Mouse (Mus musculus) intestine, embryonic 14.5 days (tissue): Measurements from ENCODE around the gene Hoxd13. TPM values are rescaled to one million over a fixed set of nuclear protein-coding genes. Genes with fewer than 3 reads are reported as not detected.

Experiments used
- ATAC-seq: fragments of 200-750 bp; cut with Nextera tagmentation; replicated peaks from 2 replicates; pipeline ENCODE4 v1.8.0; 2017; ENCODE audit warnings: low read depth, moderate number of reproducible peaks, moderate TSS enrichment, moderate library complexity; ENCODE audit not compliant: low FRiP score, low TSS enrichment
- DNase-seq: peaks from one replicate; pipeline ENCODE4 v3.0.0-alpha.2; 2018; ENCODE audit warnings: low spot score
- H3K27ac ChIP-seq: fragments of 300-500 bp; sonication (generic); 2 replicates; pipeline ENCODE4 v1.5.1; 2014; ENCODE audit warnings: low read depth, mild to moderate bottlenecking, control low read depth
- H3K27me3 ChIP-seq: fragments of 300-500 bp; sonication (generic); replicated peaks from 2 replicates; pipeline ENCODE4 v1.6.1; 2014; ENCODE audit warnings: low read length, control low read depth; ENCODE audit not compliant: control insufficient read depth, insufficient read depth
- H3K36me3 ChIP-seq: fragments of 300-500 bp; sonication (generic); 2 replicates; pipeline ENCODE4 v1.6.1; 2014; ENCODE audit warnings: low read length, control low read depth; ENCODE audit not compliant: control insufficient read depth, insufficient read depth
- H3K4me1 ChIP-seq: fragments of 300-500 bp; sonication (generic); replicated peaks from 2 replicates; pipeline ENCODE4 v1.6.1; 2014; ENCODE audit warnings: low read length, control low read depth, mixed read lengths; ENCODE audit not compliant: control insufficient read depth, insufficient read depth
- H3K4me2 ChIP-seq: fragments of 300-500 bp; sonication (generic); 2 replicates; pipeline ENCODE4 v1.6.1; 2014; ENCODE audit warnings: low read length
- H3K4me3 ChIP-seq: fragments of 300-500 bp; sonication (generic); 2 replicates; pipeline ENCODE4 v1.5.1; 2014; ENCODE audit warnings: low read depth, low read length, control low read depth, mixed read lengths
- H3K9ac ChIP-seq: fragments of 300-500 bp; sonication (generic); 2 replicates; pipeline ENCODE4 v1.6.1; 2014; ENCODE audit warnings: mild to moderate bottlenecking, low read length
- H3K9me3 ChIP-seq: fragments of 300-500 bp; sonication (generic); 2 replicates; pipeline ENCODE4 v1.6.1; 2016; ENCODE audit warnings: low read length, control low read depth; ENCODE audit not compliant: control insufficient read depth
- WGBS: fragments of 180-500 bp; shearing (Covaris S2); extraction: QIAGEN DNeasy Blood & Tissue Kit; methylation state at CpG from one replicate; pipeline ENCODE4 v1.1.7; 2014; 5-methylcytosine and 5-hydroxymethylcytosine counted together
- polyA plus RNA-seq: library from polyadenylated mRNA; unstranded; fragments of >200 nt; fragmentation: Nextera tagmentation; extraction: Ambion mirVana; gene quantifications from 2 replicates; pipeline ENCODE4 v1.2.1, GENCODE M21; 2014

Gene Hoxd13
- polyA plus RNA-seq, 1 experiment from 2014 or later, result not detected

- no peaks in the 10 kb centered on the region for H3K9me3 ChIP-seq
- H3K36me3 ChIP-seq, result no peaks in the 10 kb centered on the region
- ATAC-seq, result no peak
- WGBS, result 21% methylated on average over 5 of the region's 5 CpGs
- peaks cover 78% of the 10 kb centered on the region for H3K27me3 ChIP-seq
- H3K4me2 ChIP-seq, result no peak overlapping the region
- H3K9ac ChIP-seq, result no peak overlapping the region
- no peaks in the 10 kb centered on the region for H3K4me1 ChIP-seq
- peak; percentile 59 for DNase-seq
- H3K27ac ChIP-seq, result no peak overlapping the region
- no peak overlapping the region for H3K4me3 ChIP-seq
These were observed 41.6 kb downstream of the Hoxd13 start for GRCm38 (mm10) chr2:74709465-74710419.

- Histone ChIP-seq H3K4me3 (peak overlapping the region; percentile 59), H3K9ac (no peak overlapping the region; the same call in 1 of the 2 replicates), H3K4me1 (0 out of 2 replicates have a peak, but pooled peaks cover 3% of the 10 kb centered on the region), H3K27me3 (peaks cover 74% of the 10 kb centered on the region), H3K36me3 (no peaks in the 10 kb centered on the region), H3K9me3 (no peaks in the 10 kb centered on the region), H3K27ac (no peak overlapping the region; the same call in 1 of the 2 replicates), H3K4me2 (peak overlapping the region; percentile 62)
- ATAC-seq, result no peak
- 2% methylated on average over 16 of the region's 16 CpGs for WGBS
- DNase-seq, result no peak
These were observed 42.9 kb downstream of the Hoxd13 start for GRCm38 (mm10) chr2:74710929-74711543.

GRCm38 (mm10) chr2:74711721-74712621 is 43.9 kb downstream of the Hoxd13 start, which contains the start of the genes Hoxd3 and Hoxd4:
Gene Hoxd3 (plus strand): TSS chr2:74711927.
Gene Hoxd4 (plus strand): TSS chr2:74711929.
- peak; percentile 85 for DNase-seq
- peaks cover 71% of the 10 kb centered on the region for H3K27me3 ChIP-seq
- H3K4me1 ChIP-seq, result 0 out of 2 replicates have a peak, but pooled peaks cover 3% of the 10 kb centered on the region
- peak within 1 kb of the TSS; percentile 62 for H3K4me2 ChIP-seq
- H3K9me3 ChIP-seq, result no peaks in the 10 kb centered on the region
- peak within 1 kb of the TSS; percentile 87 for H3K27ac ChIP-seq
- no peaks in the 10 kb centered on the region for H3K36me3 ChIP-seq
- peak within 1 kb of the TSS; percentile 51 for H3K9ac ChIP-seq
- under 1% methylated on average over 65 of the region's 65 CpGs for WGBS
- H3K4me3 ChIP-seq, result peak within 1 kb of the TSS; percentile 59
- peak; percentile 55; the same call in 1 of the 2 replicates for ATAC-seq

- Histone ChIP-seq H3K4me1 (0 out of 2 replicates have a peak, but pooled peaks cover 3% of the 10 kb centered on the region), H3K9me3 (no peaks in the 10 kb centered on the region), H3K9ac (peak overlapping the region; percentile 51; the same call in 1 of the 2 replicates), H3K36me3 (no peaks in the 10 kb centered on the region), H3K4me2 (peak overlapping the region; percentile 62), H3K4me3 (peak overlapping the region; percentile 59), H3K27me3 (peaks cover 65% of the 10 kb centered on the region), H3K27ac (peak overlapping the region; percentile 1; the same call in 1 of the 2 replicates)
- no peak for DNase-seq
- no peak for ATAC-seq
- WGBS, result 18% methylated on average over 19 of the region's 19 CpGs
These were observed 45.4 kb downstream of the Hoxd13 start for GRCm38 (mm10) chr2:74713239-74714150.

GRCm38 (mm10) chr2:74714156-74714789 is 46.2 kb downstream of the Hoxd13 start:
- Histone ChIP-seq H3K9ac (peak overlapping the region; percentile 23; the same call in 1 of the 2 replicates), H3K4me3 (peak overlapping the region; percentile 59), H3K9me3 (no peaks in the 10 kb centered on the region), H3K4me1 (0 out of 2 replicates have a peak, but pooled peaks cover 3% of the 10 kb centered on the region), H3K36me3 (no peaks in the 10 kb centered on the region), H3K27ac (peak overlapping the region; percentile 1; the same call in 1 of the 2 replicates), H3K4me2 (peak overlapping the region; percentile 62), H3K27me3 (peaks cover 61% of the 10 kb centered on the region)
- DNase-seq (no peak), ATAC-seq (no peak)
- WGBS, result 13% methylated on average over 18 of the region's 18 CpGs

GRCm38 (mm10) chr2:74714881-74715280 is 46.8 kb downstream of the Hoxd13 start:
- ATAC-seq (peak; percentile 58; the same call in 1 of the 2 replicates), DNase-seq (no peak)
- H3K9me3 ChIP-seq, result no peaks in the 10 kb centered on the region
- H3K4me1 ChIP-seq, result 0 out of 2 replicates have a peak, but pooled peaks cover 3% of the 10 kb centered on the region
- peak overlapping the region; percentile 14; the same call in 1 of the 2 replicates for H3K9ac ChIP-seq
- peaks cover 61% of the 10 kb centered on the region for H3K27me3 ChIP-seq
- H3K27ac ChIP-seq, result peak overlapping the region; percentile 1; the same call in 1 of the 2 replicates
- H3K4me3 ChIP-seq, result peak overlapping the region; percentile 14; the same call in 1 of the 2 replicates
- 3% methylated on average over 14 of the region's 14 CpGs for WGBS
- peak overlapping the region; percentile 62 for H3K4me2 ChIP-seq
- H3K36me3 ChIP-seq, result no peaks in the 10 kb centered on the region
